Mouse (Mus musculus): ENCODE data around the gene Minos1. TPM values are rescaled to one million over a fixed set of nuclear protein-coding genes. Genes with fewer than 3 reads are reported as not detected.

The Minos1 gene
- total and polyA plus RNA-seq, 2 experiments from 2014 or later = 17.1 to 462 TPM

- ATAC-seq = no peak
- peak; percentile 24 for DNase-seq (ENCODE audit: low spot score)
- no peaks in the 10 kb centered on the region for H3K36me3 ChIP-seq (ENCODE audit: insufficient read depth, low read length)
- H3K9me3 ChIP-seq (ENCODE audit: low read length) = peaks cover 17% of the 10 kb centered on the region
- H3K4me2 ChIP-seq (ENCODE audit: low read depth, low read length) = no peak overlapping the region
- 91% methylated on average over 11 of the region's 11 CpGs for WGBS
- H3K27ac ChIP-seq = no peak overlapping the region
- no peaks in the 10 kb centered on the region for H3K4me1 ChIP-seq (ENCODE audit: insufficient read depth, low read length)
- H3K27me3 ChIP-seq (ENCODE audit: insufficient read depth, low read length) = no peaks in the 10 kb centered on the region
- peak; percentile 61 for TF ChIP-seq CTCF (IDR thresholded peaks at IDR 0.05; ENCODE audit: low read depth)
- H3K4me3 ChIP-seq (ENCODE audit: low read length) = no peak overlapping the region
- no peak overlapping the region for H3K9ac ChIP-seq (replicated peaks; ENCODE audit: low read length)
Observed at GRCm38 (mm10) chr4:139145156-139145555, 14.2 kb upstream of the Minos1 start.

GRCm38 (mm10) chr4:139144577-139144976, 13.7 kb upstream of the Minos1 start:
- ATAC-seq = no peak
- H3K36me3 ChIP-seq (ENCODE audit: insufficient read depth, low read length) = no peaks in the 10 kb centered on the region
- H3K4me1 ChIP-seq (ENCODE audit: insufficient read depth, low read length) = no peaks in the 10 kb centered on the region
- no peak overlapping the region for H3K4me3 ChIP-seq (ENCODE audit: low read length)
- 67% methylated on average over 4 of the region's 4 CpGs for WGBS
- peak; percentile 27 for DNase-seq (ENCODE audit: low spot score)
- H3K4me2 ChIP-seq (ENCODE audit: low read depth, low read length) = no peak overlapping the region
- H3K9ac ChIP-seq (replicated peaks; ENCODE audit: low read length) = no peak overlapping the region
- no peak for TF ChIP-seq CTCF (IDR thresholded peaks at IDR 0.05; ENCODE audit: low read depth)
- H3K9me3 ChIP-seq (ENCODE audit: low read length) = peaks cover 17% of the 10 kb centered on the region
- no peaks in the 10 kb centered on the region for H3K27me3 ChIP-seq (ENCODE audit: insufficient read depth, low read length)
- H3K27ac ChIP-seq = no peak overlapping the region

- 41% methylated on average over 9 of the region's 9 CpGs for WGBS
- Histone ChIP-seq H3K9me3 (ENCODE audit: low read length) (peaks cover 7% of the 10 kb centered on the region; the same call in 1 of the 2 replicates), H3K27me3 (ENCODE audit: insufficient read depth, low read length) (no peaks in the 10 kb centered on the region), H3K9ac (replicated peaks; ENCODE audit: low read length) (no peak overlapping the region), H3K36me3 (ENCODE audit: insufficient read depth, low read length) (no peaks in the 10 kb centered on the region), H3K4me1 (ENCODE audit: insufficient read depth, low read length) (no peaks in the 10 kb centered on the region), H3K4me2 (ENCODE audit: low read depth, low read length) (peak overlapping the region; percentile 25), H3K27ac (no peak overlapping the region), H3K4me3 (ENCODE audit: low read length) (no peak overlapping the region)
- ATAC-seq = no peak
- TF ChIP-seq CTCF (IDR thresholded peaks at IDR 0.05; ENCODE audit: low read depth) = no peak
- peak; percentile 15 for DNase-seq (ENCODE audit: low spot score)
Observed at GRCm38 (mm10) chr4:139142985-139143384, 12.1 kb upstream of the Minos1 start.

GRCm38 (mm10) chr4:139141785-139142184, 10.9 kb upstream of the Minos1 start:
- Histone ChIP-seq H3K4me2 (ENCODE audit: low read depth, low read length) (no peak overlapping the region), H3K27ac (no peak overlapping the region), H3K9ac (replicated peaks; ENCODE audit: low read length) (no peak overlapping the region), H3K4me1 (ENCODE audit: insufficient read depth, low read length) (no peaks in the 10 kb centered on the region), H3K4me3 (ENCODE audit: low read length) (no peak overlapping the region), H3K36me3 (ENCODE audit: insufficient read depth, low read length) (no peaks in the 10 kb centered on the region), H3K9me3 (ENCODE audit: low read length) (0 out of 2 replicates have a peak, but pooled peaks cover 2% of the 10 kb centered on the region), H3K27me3 (ENCODE audit: insufficient read depth, low read length) (no peaks in the 10 kb centered on the region)
- TF ChIP-seq CTCF (IDR thresholded peaks at IDR 0.05; ENCODE audit: low read depth) = peak; percentile 20; the same call in 1 of the 2 replicates
- WGBS = 80% methylated on average over 6 of the region's 6 CpGs
- DNase-seq (ENCODE audit: low spot score) (no peak), ATAC-seq (no peak)

GRCm38 (mm10) chr4:139140267-139140666, 9.4 kb upstream of the Minos1 start:
- no peak for DNase-seq (ENCODE audit: low spot score)
- H3K9ac ChIP-seq (replicated peaks; ENCODE audit: low read length) = no peak overlapping the region
- no peak overlapping the region for H3K4me3 ChIP-seq (ENCODE audit: low read length)
- ATAC-seq = no peak
- H3K4me1 ChIP-seq (ENCODE audit: insufficient read depth, low read length) = no peaks in the 10 kb centered on the region
- no peaks in the 10 kb centered on the region for H3K36me3 ChIP-seq (ENCODE audit: insufficient read depth, low read length)
- H3K9me3 ChIP-seq (ENCODE audit: low read length) = 0 out of 2 replicates have a peak, but pooled peaks cover under 1% of the 10 kb centered on the region
- WGBS = 73% methylated on average over 2 of the region's 2 CpGs
- no peak overlapping the region for H3K4me2 ChIP-seq (ENCODE audit: low read depth, low read length)
- H3K27me3 ChIP-seq (ENCODE audit: insufficient read depth, low read length) = no peaks in the 10 kb centered on the region
- no peak; the same call in 1 of the 2 replicates for TF ChIP-seq CTCF (IDR thresholded peaks at IDR 0.05; ENCODE audit: low read depth)
- no peak overlapping the region for H3K27ac ChIP-seq

GRCm38 (mm10) chr4:139136011-139136410, 5.1 kb upstream of the Minos1 start:
- no peak overlapping the region for H3K9ac ChIP-seq (replicated peaks; ENCODE audit: low read length)
- TF ChIP-seq CTCF (IDR thresholded peaks at IDR 0.05; ENCODE audit: low read depth) = no peak

GRCm38 (mm10) chr4:139133109-139133508, 2.2 kb upstream of the Minos1 start:
- ATAC-seq (no peak), DNase-seq (ENCODE audit: low spot score) (no peak)
- Histone ChIP-seq H3K4me3 (ENCODE audit: low read length) (no peak overlapping the region), H3K36me3 (ENCODE audit: insufficient read depth, low read length) (no peaks in the 10 kb centered on the region), H3K4me1 (ENCODE audit: insufficient read depth, low read length) (peaks cover 5% of the 10 kb centered on the region), H3K9ac (replicated peaks; ENCODE audit: low read length) (no peak overlapping the region), H3K27ac (no peak overlapping the region), H3K4me2 (ENCODE audit: low read depth, low read length) (no peak overlapping the region), H3K27me3 (ENCODE audit: insufficient read depth, low read length) (no peaks in the 10 kb centered on the region), H3K9me3 (ENCODE audit: low read length) (no peaks in the 10 kb centered on the region)
- 83% methylated on average over 5 of the region's 5 CpGs for WGBS
- TF ChIP-seq CTCF (IDR thresholded peaks at IDR 0.05; ENCODE audit: low read depth) = no peak

More at GRCm38 (mm10) chr4:139136011-139136410, 5.1 kb upstream of the Minos1 start:
- no peaks in the 10 kb centered on the region for H3K27me3 ChIP-seq (ENCODE audit: insufficient read depth, low read length)
- no peaks in the 10 kb centered on the region for H3K36me3 ChIP-seq (ENCODE audit: insufficient read depth, low read length)
- no peak overlapping the region for H3K4me3 ChIP-seq (ENCODE audit: low read length)
- no peak for ATAC-seq
- H3K27ac ChIP-seq = no peak overlapping the region
- WGBS = 86% methylated on average over 2 of the region's 2 CpGs
- no peaks in the 10 kb centered on the region for H3K4me1 ChIP-seq (ENCODE audit: insufficient read depth, low read length)
- no peaks in the 10 kb centered on the region for H3K9me3 ChIP-seq (ENCODE audit: low read length)
- H3K4me2 ChIP-seq (ENCODE audit: low read depth, low read length) = no peak overlapping the region
- no peak for DNase-seq (ENCODE audit: low spot score)
